Mouse (Mus musculus): ENCODE data around the gene Fgd2.
A peak's percentile ranks its signal among the peaks of the same experiment; 100 is the strongest.
"Not testable (repeated sequence)": the region's sequence is repeated elsewhere in the genome, so short reads cannot be mapped to it uniquely, and the experiment has no call there.

The Fgd2 gene

GRCm38 (mm10) chr17:29361982-29362691, 1.4 kb downstream of the Fgd2 start:
- DNase-seq (ENCODE audit: low read depth, low spot score) = peak; percentile 48

GRCm38 (mm10) chr17:29363109-29363508, 2.4 kb downstream of the Fgd2 start:
- no peak for DNase-seq (ENCODE audit: low read depth, low spot score)

DNA sequence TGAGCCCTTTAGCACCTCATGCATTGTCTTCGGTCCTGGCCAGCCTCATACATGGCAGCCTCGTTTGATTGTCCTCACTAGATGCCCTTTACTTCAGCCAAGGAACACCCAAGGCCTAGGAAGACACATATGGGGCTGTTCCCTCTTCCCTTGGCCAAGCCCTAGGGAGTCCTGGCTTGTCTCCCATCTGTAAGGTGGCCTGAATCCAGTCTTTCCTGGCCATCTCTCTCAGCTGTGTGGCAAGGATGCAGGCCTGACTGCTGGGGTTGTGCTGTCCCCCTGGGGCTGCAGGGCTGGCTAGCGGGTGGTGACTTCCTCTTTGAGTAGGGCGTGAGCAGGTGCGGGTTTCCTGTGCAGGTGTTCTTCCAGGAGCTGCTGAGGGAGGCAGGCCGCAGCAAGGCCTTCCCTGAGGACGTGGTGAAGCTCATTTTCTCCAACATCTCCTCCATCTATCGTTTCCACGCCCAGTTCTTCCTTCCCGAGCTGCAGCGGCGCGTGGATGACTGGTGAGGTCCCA, 4.4 kb downstream of the Fgd2 start:
- DNase-seq (ENCODE audit: low read depth, low spot score) = no peak

GRCm38 (mm10) chr17:29368726-29369125, 8.0 kb downstream of the Fgd2 start:
- no peak for DNase-seq (ENCODE audit: low read depth, low spot score)

DNA sequence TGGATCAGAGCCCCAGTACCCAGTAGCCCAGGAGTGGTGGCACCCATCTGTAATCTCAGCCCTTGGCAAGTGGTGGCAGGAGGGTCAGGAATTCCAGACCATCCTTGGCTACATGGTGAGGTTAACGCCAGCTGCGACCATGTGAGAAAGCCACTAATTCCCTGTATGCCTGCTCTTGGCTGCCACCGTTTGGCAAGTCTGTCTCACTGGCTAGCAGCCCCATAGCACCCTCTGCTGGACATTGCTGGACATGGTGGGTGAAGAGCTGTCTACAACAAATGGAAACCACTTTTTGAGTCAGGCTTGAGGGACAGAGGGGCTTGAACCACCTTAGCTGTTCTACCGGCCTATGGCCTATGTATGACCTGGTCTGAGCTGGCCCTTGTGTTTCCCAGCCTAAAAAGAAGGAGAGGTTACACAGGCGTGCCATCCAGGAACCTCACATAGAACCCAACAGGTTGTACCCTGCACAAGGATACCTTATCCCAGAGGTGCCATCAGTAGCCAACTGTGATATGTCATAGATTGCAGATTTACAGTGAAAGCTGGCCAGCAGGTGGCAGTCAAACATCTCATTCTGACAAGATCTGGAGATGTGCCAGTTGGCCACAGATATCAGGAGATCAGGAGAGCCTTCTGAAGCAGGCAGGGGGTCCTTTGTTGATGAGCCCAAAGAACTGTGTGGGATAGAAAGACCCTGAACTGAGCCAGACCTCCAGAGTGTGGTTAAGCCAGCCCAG, 10.4 kb downstream of the Fgd2 start:
- peak; percentile 93 for DNase-seq (ENCODE audit: low read depth, low spot score)

DNA sequence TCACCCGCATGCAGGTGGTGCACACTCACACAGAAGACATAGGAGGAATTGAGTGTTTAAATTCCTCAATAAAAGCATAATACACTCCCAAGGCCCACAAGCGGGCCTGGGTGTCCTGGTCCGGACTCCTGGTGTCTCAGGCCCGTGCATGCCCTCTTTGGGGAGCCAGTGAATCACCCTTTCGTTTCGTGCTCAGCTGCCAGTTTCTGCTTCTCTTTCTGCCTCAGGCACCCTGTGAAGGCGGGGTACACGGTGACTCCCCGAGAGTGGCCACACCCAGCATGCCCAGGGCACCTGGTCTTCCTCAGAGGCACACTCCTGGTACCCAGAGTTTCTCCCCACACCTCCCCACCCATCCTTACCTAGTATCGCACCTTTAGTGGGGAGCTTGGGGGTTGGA, 15.2 kb downstream of the Fgd2 start:
- no peak for DNase-seq (ENCODE audit: low read depth, low spot score)

GRCm38 (mm10) chr17:29378056-29378455, 17.3 kb downstream of the Fgd2 start:
- DNase-seq (ENCODE audit: low read depth, low spot score) = no peak

DNA sequence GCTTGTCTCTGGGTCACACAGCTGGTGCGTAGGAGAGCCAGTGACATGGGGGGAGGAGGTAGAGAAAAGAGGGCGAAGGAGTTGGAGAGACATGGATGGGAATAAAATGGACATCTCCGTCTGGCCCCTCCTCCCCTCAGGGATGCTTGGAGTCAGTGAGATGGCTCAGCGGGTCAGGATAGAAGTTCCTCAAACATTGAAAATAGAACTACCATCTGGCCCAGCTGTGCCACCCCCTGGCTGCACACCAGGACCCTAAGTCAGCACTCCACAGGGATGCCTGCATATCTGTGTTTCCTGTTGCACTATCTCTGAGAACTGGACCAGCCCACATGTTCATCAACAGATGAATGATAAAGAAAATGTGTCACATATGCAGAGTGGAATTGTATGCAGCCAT, 19.5 kb downstream of the Fgd2 start:
- no peak for DNase-seq (ENCODE audit: low read depth, low spot score)

DNA sequence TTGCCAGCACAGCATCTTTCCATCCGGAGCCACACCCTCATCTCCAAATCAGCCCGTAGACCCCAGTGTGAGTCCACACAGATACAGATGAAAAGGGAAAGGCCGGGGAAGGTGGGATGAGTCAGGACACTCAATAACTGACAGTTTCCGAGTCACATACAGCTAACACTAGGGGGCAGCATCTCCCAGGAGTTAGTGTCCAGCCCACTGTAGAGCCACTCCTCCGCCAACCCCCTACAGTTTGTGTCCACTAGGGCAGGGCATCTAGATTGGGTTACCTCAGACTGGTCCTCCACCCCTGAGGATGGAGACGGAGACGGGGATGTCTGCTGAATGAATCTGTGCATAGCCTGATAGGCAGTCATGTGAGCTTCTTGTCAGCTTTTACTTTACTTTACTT, 20.8 kb downstream of the Fgd2 start:
- DNase-seq (ENCODE audit: low read depth, low spot score) = peak; percentile 85

GRCm38 (mm10) chr17:29382417-29382816, 21.7 kb downstream of the Fgd2 start:
- DNase-seq (ENCODE audit: low read depth, low spot score) = no peak

DNA sequence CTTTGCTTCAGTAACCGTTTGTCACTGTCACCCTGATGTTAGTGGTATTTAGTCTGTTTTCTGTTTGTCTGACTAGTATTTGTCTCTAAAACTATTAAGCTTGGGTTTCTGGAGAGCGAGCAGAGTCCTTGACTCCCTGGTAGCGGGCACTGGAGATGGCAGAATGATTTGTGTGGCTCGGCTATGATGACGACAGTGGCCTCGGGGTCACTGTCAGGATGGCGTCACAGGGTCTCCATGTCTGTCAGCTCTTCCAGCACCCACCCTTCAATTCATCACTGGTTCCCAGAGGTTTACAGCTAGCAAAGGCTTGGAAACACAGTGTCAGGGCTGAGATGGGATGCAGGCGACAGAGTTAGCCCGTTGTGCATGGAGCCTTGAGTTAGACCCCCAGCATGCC, 23.2 kb downstream of the Fgd2 start:
- DNase-seq (ENCODE audit: low read depth, low spot score) = no peak

GRCm38 (mm10) chr17:29384850-29385438, 24.2 kb downstream of the Fgd2 start:
- no peak for DNase-seq (ENCODE audit: low read depth, low spot score)

GRCm38 (mm10) chr17:29385746-29386145, 25.0 kb downstream of the Fgd2 start:
- no peak for DNase-seq (ENCODE audit: low read depth, low spot score)

DNA sequence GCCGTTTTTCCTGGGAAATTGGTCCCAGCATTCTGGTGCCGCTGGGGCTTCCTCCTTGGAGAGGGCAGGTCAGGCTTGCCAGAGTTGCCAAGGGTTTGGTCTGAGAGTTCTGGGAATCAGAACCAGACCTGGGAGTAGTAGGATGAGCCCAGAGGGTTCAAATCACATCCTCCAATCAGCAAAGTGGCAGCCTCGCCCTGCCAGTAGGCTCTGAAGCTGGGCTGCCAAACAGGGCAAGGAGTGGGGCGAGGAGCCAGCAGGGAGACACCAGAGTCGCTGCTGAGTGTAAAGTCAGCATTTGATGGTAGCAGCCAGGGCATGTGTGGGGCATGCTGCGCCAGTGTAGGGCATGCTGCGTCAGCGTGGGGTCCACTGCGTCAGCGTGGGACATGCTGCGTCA, 28.3 kb downstream of the Fgd2 start:
- no peak for DNase-seq (ENCODE audit: low read depth, low spot score)

GRCm38 (mm10) chr17:29391280-29391679, 30.6 kb downstream of the Fgd2 start:
- DNase-seq (ENCODE audit: low read depth, low spot score) = no peak

- DNase-seq (ENCODE audit: low read depth, low spot score) = no peak
Measured at GRCm38 (mm10) chr17:29393335-29394089, 32.8 kb downstream of the Fgd2 start.

DNA sequence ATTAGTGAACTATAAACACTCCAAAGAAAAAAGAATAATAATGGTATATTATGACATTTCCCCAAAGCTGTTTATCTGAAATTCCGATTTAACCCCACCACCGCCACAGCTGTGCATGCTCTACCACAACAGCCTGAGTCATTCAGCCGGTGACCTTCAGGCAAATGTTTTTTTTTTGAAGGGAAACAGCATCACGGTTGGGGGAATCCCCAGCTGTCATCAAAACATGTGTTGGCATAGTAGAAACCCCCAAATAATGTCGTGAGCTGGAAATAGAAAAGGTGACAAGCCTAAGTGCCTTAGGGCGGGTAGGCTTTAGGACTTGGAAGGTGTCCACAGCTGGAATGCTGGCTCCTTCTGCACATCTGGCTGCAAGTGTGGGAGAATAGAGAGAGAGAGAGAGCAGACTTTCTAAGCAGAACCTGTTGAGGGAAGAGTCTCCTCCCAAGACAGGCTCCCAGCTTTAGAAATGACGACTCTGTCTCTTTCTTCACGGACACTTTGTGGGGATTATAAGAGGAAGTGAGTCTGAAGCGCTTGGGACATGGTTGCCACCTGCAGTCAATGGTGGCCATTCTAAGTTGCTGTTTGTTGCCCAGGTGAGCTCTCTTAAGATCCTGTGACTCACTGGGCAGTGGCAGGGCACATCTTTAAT, 33.5 kb downstream of the Fgd2 start:
- DNase-seq (ENCODE audit: low read depth, low spot score) = no peak

DNA sequence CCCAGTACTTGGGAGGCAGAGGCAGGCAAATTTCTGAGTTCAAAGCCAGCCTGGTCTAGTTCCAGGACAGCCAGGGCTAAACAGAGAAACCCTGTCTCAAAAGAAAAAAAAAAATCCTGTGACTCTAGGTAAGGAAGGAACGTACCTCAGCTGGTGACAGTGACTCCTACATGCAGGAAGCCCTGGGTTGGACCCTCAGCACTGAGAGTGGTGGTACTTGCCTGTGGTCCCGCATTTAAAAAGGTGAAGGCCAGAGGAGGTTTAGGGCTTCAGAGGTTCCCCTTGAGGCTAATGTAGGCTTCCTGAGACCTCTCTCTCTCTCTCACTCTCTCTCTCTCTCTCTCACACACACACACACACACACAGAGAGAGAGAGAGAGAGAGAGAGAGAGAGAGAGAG, 34.0 kb downstream of the Fgd2 start:
- not testable (repeated sequence) for DNase-seq (ENCODE audit: low read depth, low spot score)

DNA sequence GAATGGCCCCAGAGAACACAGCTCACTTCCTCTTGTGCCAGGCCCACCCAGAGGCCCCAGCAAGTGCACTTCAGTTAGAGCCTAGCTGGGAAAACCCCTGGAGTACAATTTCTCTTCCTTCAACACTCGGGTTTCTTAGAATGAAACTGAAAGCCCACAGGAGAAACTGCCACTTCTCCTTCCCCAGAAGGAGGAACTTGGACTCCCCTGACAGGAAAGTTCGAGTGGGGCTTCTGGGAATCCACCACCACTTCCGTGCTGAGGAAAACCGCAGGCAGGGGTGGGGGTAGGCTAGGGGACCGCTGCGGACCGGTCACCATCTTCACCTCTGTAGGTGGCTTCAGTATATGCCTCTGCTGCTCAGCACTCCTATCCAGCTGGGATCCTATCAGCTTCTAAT, 34.7 kb downstream of the Fgd2 start:
- DNase-seq (ENCODE audit: low read depth, low spot score) = no peak

- DNase-seq (ENCODE audit: low read depth, low spot score) = no peak
Measured at GRCm38 (mm10) chr17:29396056-29396799, 35.5 kb downstream of the Fgd2 start.

GRCm38 (mm10) chr17:29396821-29397242, 36.1 kb downstream of the Fgd2 start:
- DNase-seq (ENCODE audit: low read depth, low spot score) = peak; percentile 94
